Mouse (Mus musculus): ENCODE data around the gene Adgra3.

DNA sequence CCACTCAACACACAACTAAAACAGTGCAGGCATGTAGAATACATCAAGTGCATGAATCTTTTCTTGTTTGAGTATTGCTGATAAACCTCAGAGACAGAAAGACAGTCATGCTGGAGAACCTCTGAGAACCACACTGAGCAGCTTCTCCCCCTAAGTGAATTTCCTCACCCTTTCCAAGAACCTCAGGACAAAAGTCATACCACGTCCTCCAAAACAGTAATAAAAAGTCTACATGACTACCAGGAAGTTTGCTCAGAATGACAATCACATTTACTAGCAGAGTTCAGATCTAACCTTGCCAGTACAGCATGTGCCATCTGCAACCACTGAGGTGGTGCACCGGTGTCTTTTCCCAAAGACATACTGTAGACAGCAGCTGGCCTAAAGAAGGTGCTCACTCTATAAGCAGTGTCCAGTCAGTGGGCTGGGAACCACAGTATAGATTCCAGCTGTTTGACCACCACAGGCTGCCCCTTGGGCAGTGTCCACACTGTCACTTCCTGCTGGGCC lies 27.0 kb downstream of the Adgra3 start:
- TF ChIP-seq ZC3H11A (IDR thresholded peaks at IDR 0.05; ENCODE audit: borderline replicate concordance, low read depth, low read length) (no peak), CHD2 (IDR thresholded peaks at IDR 0.05; ENCODE audit: low read depth, low read length) (no peak), HCFC1 (IDR thresholded peaks at IDR 0.05; ENCODE audit: borderline replicate concordance, insufficient read depth, low read length) (no peak), ZNF384 (IDR thresholded peaks at IDR 0.05; ENCODE audit: low read depth, low read length) (no peak), MAFK (IDR thresholded peaks at IDR 0.05; ENCODE audit: insufficient read depth, low read depth, low read length) (no peak)
